Mouse (Mus musculus) liver, adult 2 months (tissue): ENCODE data around the gene Slc1a5. TPM values are rescaled to one million over a fixed set of nuclear protein-coding genes. Genes with fewer than 3 reads are reported as not detected.
A peak's percentile ranks its signal among the peaks of the same experiment; 100 is the strongest.

Experiments used
- DNase-seq: peaks from one replicate; pipeline ENCODE4 v3.0.0-alpha.2; 2011; ENCODE audit warnings: low read depth, low spot score; ENCODE audit errors: extremely low read depth
- H3K27ac ChIP-seq: fragments of 200-500 bp; replicated peaks from 2 replicates; pipeline ENCODE4 v1.5.1; 2012; ENCODE audit warnings: low read depth, mild to moderate bottlenecking, control low read depth, inconsistent platforms, low read length; ENCODE audit not compliant: insufficient read depth
- H3K27me3 ChIP-seq: fragments of 200-500 bp; 2 replicates; pipeline ENCODE4 v1.6.1; 2012; ENCODE audit warnings: mild to moderate bottlenecking, moderate library complexity, low read length, inconsistent platforms; ENCODE audit not compliant: control insufficient read depth, insufficient read depth
- H3K36me3 ChIP-seq: fragments of 200-500 bp; 2 replicates; pipeline ENCODE4 v1.6.1; 2012; ENCODE audit warnings: low read length, inconsistent platforms; ENCODE audit not compliant: control insufficient read depth, insufficient read depth
- H3K4me1 ChIP-seq: fragments of 200-500 bp; 2 replicates; pipeline ENCODE4 v1.6.1; 2011; ENCODE audit warnings: low read length; ENCODE audit not compliant: control insufficient read depth, insufficient read depth
- H3K4me3 ChIP-seq: fragments of 200-500 bp; 2 replicates; pipeline ENCODE4 v1.5.1; 2011; ENCODE audit warnings: low read depth, mild to moderate bottlenecking, control low read depth, low read length, moderate library complexity; ENCODE audit not compliant: insufficient read depth
- H3K79me2 ChIP-seq: fragments of 200-500 bp; 2 replicates; pipeline ENCODE4 v1.6.1; 2012; ENCODE audit warnings: inconsistent platforms, mild to moderate bottlenecking, low read length, moderate library complexity; ENCODE audit not compliant: control insufficient read depth, insufficient read depth
- H3K9ac ChIP-seq: fragments of 200-500 bp; 2 replicates; pipeline ENCODE4 v1.6.1; 2012; ENCODE audit warnings: low read depth, mild to moderate bottlenecking, control low read depth, inconsistent platforms, low read length
- CTCF ChIP-seq: fragments of 200-500 bp; IDR thresholded peaks from 2 replicates; pipeline ENCODE4 v1.5.1; 2011; ENCODE audit warnings: low read depth, low read length, control low read depth
- POLR2A ChIP-seq: fragments of 200-500 bp; IDR thresholded peaks from 2 replicates; pipeline ENCODE4 v1.6.1; 2011; ENCODE audit warnings: low read length, control low read depth; ENCODE audit not compliant: insufficient read depth; ENCODE audit errors: extremely low read depth
- WGBS: fragments of 180-500 bp; shearing (Covaris S2); methylation state at CpG from one replicate; pipeline ENCODE4 v1.1.7; 2018; 5-methylcytosine and 5-hydroxymethylcytosine counted together
- polyA plus RNA-seq: library from polyadenylated mRNA; depleted of rRNA; stranded (reverse); fragments of >200 nt; gene quantifications from 2 replicates; pipeline ENCODE4 v1.2.3, GENCODE M21; 2012
- total RNA-seq: library from RNA; depleted of rRNA; stranded (reverse); fragments of >200 nt; gene quantifications from 2 replicates; pipeline ENCODE4 v1.2.3, GENCODE M21; 2014

The Slc1a5 gene
- total and polyA plus RNA-seq, 2 experiments, result 1.8 to 4.2 TPM

GRCm38 (mm10) chr7:16794886-16795285 lies 13.7 kb downstream of the Slc1a5 start:
- Histone ChIP-seq H3K4me1 (peaks cover 5% of the 10 kb centered on the region; the same call in 1 of the 2 replicates), H3K36me3 (no peaks in the 10 kb centered on the region), H3K4me3 (no peak overlapping the region), H3K27me3 (no peaks in the 10 kb centered on the region), H3K9ac (no peak overlapping the region), H3K79me2 (no peaks in the 10 kb centered on the region), H3K27ac (no peak overlapping the region)
- no peak for DNase-seq
- whole genome bisulfite sequencing, result 94% methylated on average over 5 of the region's 5 CpGs
- no peak for TF ChIP-seq POLR2A
- TF ChIP-seq CTCF, result no peak

- Histone ChIP-seq H3K27me3 (no peaks in the 10 kb centered on the region), H3K4me1 (no peaks in the 10 kb centered on the region), H3K27ac (no peak overlapping the region), H3K79me2 (no peaks in the 10 kb centered on the region), H3K36me3 (no peaks in the 10 kb centered on the region), H3K4me3 (no peak overlapping the region), H3K9ac (no peak overlapping the region)
- DNase-seq, result peak; percentile 30
- 46% methylated on average over 8 of the region's 8 CpGs for WGBS
- TF ChIP-seq CTCF (0 out of 2 replicates have a peak, but pooled peaks have one; percentile 27), POLR2A (no peak)
Observed at GRCm38 (mm10) chr7:16804409-16805028, 23.4 kb downstream of the Slc1a5 start.

- H3K36me3 ChIP-seq, result no peaks in the 10 kb centered on the region
- whole genome bisulfite sequencing, result 88% methylated on average over 9 of the region's 9 CpGs
- H3K27me3 ChIP-seq, result no peaks in the 10 kb centered on the region
- no peak overlapping the region for H3K9ac ChIP-seq
- H3K4me1 ChIP-seq, result no peaks in the 10 kb centered on the region
- H3K79me2 ChIP-seq, result no peaks in the 10 kb centered on the region
- no peak overlapping the region for H3K27ac ChIP-seq
- DNase-seq, result no peak
- no peak overlapping the region for H3K4me3 ChIP-seq
- TF ChIP-seq CTCF, result peak; percentile 54; the same call in 1 of the 2 replicates
- TF ChIP-seq POLR2A, result no peak
Observed at GRCm38 (mm10) chr7:16807936-16808335, 26.8 kb downstream of the Slc1a5 start.

DNA sequence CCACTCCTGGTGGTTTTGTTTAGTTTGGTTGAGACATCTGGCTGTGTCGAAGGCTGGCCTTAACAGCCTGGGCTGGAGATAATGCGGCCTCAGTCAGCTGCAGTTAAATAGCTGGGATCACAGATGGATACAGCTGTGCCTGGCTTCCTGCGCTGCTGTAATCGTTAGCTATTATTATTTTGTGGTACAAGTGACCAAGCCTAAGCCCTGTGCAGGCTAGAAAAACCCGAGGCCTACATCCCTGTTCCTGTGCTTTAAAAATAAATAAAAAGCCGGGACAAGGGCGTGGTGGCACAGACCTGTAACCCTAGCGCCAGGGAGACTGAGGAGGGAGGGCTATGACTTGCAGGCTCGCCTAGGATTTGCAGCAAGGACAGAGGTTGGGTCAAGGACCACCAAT lies 27.5 kb downstream of the Slc1a5 start:
- H3K9ac ChIP-seq, result no peak overlapping the region
- H3K4me1 ChIP-seq, result no peaks in the 10 kb centered on the region
- no peak for DNase-seq
- no peaks in the 10 kb centered on the region for H3K36me3 ChIP-seq
- no peak overlapping the region for H3K27ac ChIP-seq
- TF ChIP-seq POLR2A, result no peak
- no peak for TF ChIP-seq CTCF
- no peaks in the 10 kb centered on the region for H3K27me3 ChIP-seq
- 89% methylated on average over 9 of the region's 9 CpGs for WGBS
- H3K4me3 ChIP-seq, result no peak overlapping the region
- H3K79me2 ChIP-seq, result no peaks in the 10 kb centered on the region

GRCm38 (mm10) chr7:16809739-16810138 lies 28.6 kb downstream of the Slc1a5 start:
- Histone ChIP-seq H3K9ac (no peak overlapping the region), H3K4me3 (no peak overlapping the region), H3K27me3 (no peaks in the 10 kb centered on the region), H3K79me2 (no peaks in the 10 kb centered on the region), H3K36me3 (no peaks in the 10 kb centered on the region), H3K27ac (no peak overlapping the region), H3K4me1 (no peaks in the 10 kb centered on the region)
- peak; percentile 29 for DNase-seq
- peak; percentile 89 for TF ChIP-seq CTCF
- no peak for TF ChIP-seq POLR2A
- WGBS, result 41% methylated on average over 10 of the region's 10 CpGs

- H3K4me3 ChIP-seq, result no peak overlapping the region
- 92% methylated on average over 28 of the region's 28 CpGs for WGBS
Observed at GRCm38 (mm10) chr7:16810399-16810919, 29.3 kb downstream of the Slc1a5 start.

More at GRCm38 (mm10) chr7:16810399-16810919, 29.3 kb downstream of the Slc1a5 start:
- no peak overlapping the region for H3K27ac ChIP-seq
- H3K79me2 ChIP-seq, result no peaks in the 10 kb centered on the region
- no peaks in the 10 kb centered on the region for H3K27me3 ChIP-seq
- no peaks in the 10 kb centered on the region for H3K36me3 ChIP-seq
- DNase-seq, result no peak
- H3K4me1 ChIP-seq, result no peaks in the 10 kb centered on the region
- no peak for TF ChIP-seq CTCF
- no peak overlapping the region for H3K9ac ChIP-seq
